ENCODE assay signal across 8 mouse cellular contexts in genomic region chr10:107272804-107273145, GRCm38 (mm10). TPM values are rescaled to one million over a fixed set of nuclear protein-coding genes. Genes with fewer than 3 reads are reported as not detected.
DNase-seq lines count a peak whose midpoint lies in the region; ATAC-seq and TF ChIP-seq lines count a peak whose summit lies in the region.

No protein-coding gene starts in this region.

- peak overlapping the region; percentile 67 for H3K4me3 ChIP-seq in lung, embryonic 14.5 days (ENCODE audit: low read depth, low read length)
- peak overlapping the region; percentile 71 for H3K4me3 ChIP-seq in hindbrain, embryonic 14.5 days (replicated peaks; ENCODE audit: low read length)
- H3K4me3 ChIP-seq in midbrain, embryonic 10.5 days, result peak overlapping the region; percentile 66

- no peak for TF ChIP-seq CTCF in lung, embryonic 14.5 days (IDR thresholded peaks at IDR 0.05; ENCODE audit: low read depth)

- DNase-seq in cerebellum, adult 11 months, result peak; percentile 51
- no peak for DNase-seq in cerebellum, postnatal 4 days (ENCODE audit: low spot score in 2 of 2)
- DNase-seq in lung, embryonic 14.5 days, result peak; percentile 39
- DNase-seq in lung, postnatal 25 days (ENCODE audit: low spot score), result no peak
- DNase-seq in hindbrain, embryonic 14.5 days (ENCODE audit: low spot score), result no peak
- DNase-seq in midbrain, embryonic 10.5 days (ENCODE audit: low spot score), result no peak
- no peak for DNase-seq in MN1 (ENCODE audit: low spot score)
- no peak for DNase-seq in thymus, postnatal 10 days (ENCODE audit: low spot score in 2 of 2)

- ATAC-seq in lung, embryonic 14.5 days (ENCODE audit: insufficient read depth), result peak; percentile 50
- ATAC-seq in hindbrain, embryonic 14.5 days (ENCODE audit: low FRiP score), result peak; percentile 53; the same call in 1 of the 2 replicates

- peaks cover 23% of the 10 kb centered on the region for H3K27me3 ChIP-seq in lung, embryonic 14.5 days (ENCODE audit: insufficient read depth, low read length)
- no peaks in the 10 kb centered on the region for H3K27me3 ChIP-seq in hindbrain, embryonic 14.5 days (ENCODE audit: control insufficient read depth, insufficient read depth, low read length)
- peaks cover 47% of the 10 kb centered on the region for H3K27me3 ChIP-seq in midbrain, embryonic 10.5 days (ENCODE audit: low read depth, poor library complexity, severe bottlenecking)

- peak overlapping the region; percentile 69; the same call in 1 of the 2 replicates for H3K27ac ChIP-seq in lung, embryonic 14.5 days (ENCODE audit: low read depth)
- peak overlapping the region; percentile 92 for H3K27ac ChIP-seq in hindbrain, embryonic 14.5 days
- peak overlapping the region; percentile 78 for H3K27ac ChIP-seq in midbrain, embryonic 10.5 days (replicated peaks)

- no peaks in the 10 kb centered on the region for H3K36me3 ChIP-seq in lung, embryonic 14.5 days (ENCODE audit: insufficient read depth)
- no peaks in the 10 kb centered on the region for H3K36me3 ChIP-seq in hindbrain, embryonic 14.5 days (replicated peaks; ENCODE audit: control insufficient read depth, insufficient read depth)
- H3K36me3 ChIP-seq in midbrain, embryonic 10.5 days, result no peaks in the 10 kb centered on the region

- WGBS in lung, embryonic 14.5 days, result 5% methylated on average over 11 of the region's 11 CpGs
- WGBS in hindbrain, embryonic 14.5 days, result 5% methylated on average over 11 of the region's 11 CpGs
- 5% methylated on average over 11 of the region's 11 CpGs for WGBS in midbrain, embryonic 10.5 days

- H3K9me3 ChIP-seq in lung, embryonic 14.5 days (ENCODE audit: low read depth, low read length), result no peaks in the 10 kb centered on the region
- H3K9me3 ChIP-seq in hindbrain, embryonic 14.5 days (ENCODE audit: control insufficient read depth, low read length), result no peaks in the 10 kb centered on the region
- no peaks in the 10 kb centered on the region for H3K9me3 ChIP-seq in midbrain, embryonic 10.5 days (replicated peaks)

- H3K4me1 ChIP-seq in lung, embryonic 14.5 days (ENCODE audit: insufficient read depth), result no peaks in the 10 kb centered on the region
- H3K4me1 ChIP-seq in hindbrain, embryonic 14.5 days (replicated peaks; ENCODE audit: control insufficient read depth, insufficient read depth, low read length), result peaks cover 8% of the 10 kb centered on the region
- H3K4me1 ChIP-seq in midbrain, embryonic 10.5 days, result peaks cover 13% of the 10 kb centered on the region

- H3K4me2 ChIP-seq in lung, embryonic 14.5 days, result peak overlapping the region; percentile 98
- peak overlapping the region; percentile 66 for H3K4me2 ChIP-seq in hindbrain, embryonic 14.5 days (replicated peaks)

- H3K9ac ChIP-seq in lung, embryonic 14.5 days, result peak overlapping the region; percentile 58
- H3K9ac ChIP-seq in hindbrain, embryonic 14.5 days, result peak overlapping the region; percentile 73

RNA-seq across cellular contexts. Expression of gene Lin7a, which starts 1.3 kb away (rescaled TPM):
- 10.5 and 12.5 TPM in 2 replicates for polyA plus RNA-seq in lung, embryonic 14.5 days (2014; fragmentation: Nextera tagmentation; extraction: Ambion mirVana)
- 32.4 and 36.2 TPM in 2 replicates for polyA plus RNA-seq in hindbrain, embryonic 14.5 days (2014; fragmentation: Nextera tagmentation; extraction: Ambion mirVana)
- 3.1 and 7.7 TPM in 2 replicates for polyA plus RNA-seq in midbrain, embryonic 10.5 days (2016; fragmentation: Nextera tagmentation; extraction: Ambion mirVana)

Comparison
In these comparisons a context has a peak if more than half of its experiments do, and no peak if none do; other contexts are left out.
1. DNase-seq: peak in cerebellum, adult 11 months (single experiment) and lung, embryonic 14.5 days (single experiment); none in cerebellum, postnatal 4 days (0 of 2), lung, postnatal 25 days (single experiment), hindbrain, embryonic 14.5 days (single experiment), midbrain, embryonic 10.5 days (single experiment), MN1 (single experiment) and thymus, postnatal 10 days (0 of 2).
2. Peak in every context shown above with its lines, with median percentiles within 50 percentile points of each other: H3K27ac ChIP-seq and H3K4me3 ChIP-seq.